Mouse (Mus musculus) cerebellum, adult 9-10 months (tissue): ENCODE data around the gene 2510002D24Rik.
"Not testable (repeated sequence)": the region's sequence is repeated elsewhere in the genome, so short reads cannot be mapped to it uniquely, and the experiment has no call there.

ENCODE experiments used
- DNase-seq: peaks from one replicate; pipeline ENCODE4 v3.0.0; 2022

The 2510002D24Rik gene

DNA sequence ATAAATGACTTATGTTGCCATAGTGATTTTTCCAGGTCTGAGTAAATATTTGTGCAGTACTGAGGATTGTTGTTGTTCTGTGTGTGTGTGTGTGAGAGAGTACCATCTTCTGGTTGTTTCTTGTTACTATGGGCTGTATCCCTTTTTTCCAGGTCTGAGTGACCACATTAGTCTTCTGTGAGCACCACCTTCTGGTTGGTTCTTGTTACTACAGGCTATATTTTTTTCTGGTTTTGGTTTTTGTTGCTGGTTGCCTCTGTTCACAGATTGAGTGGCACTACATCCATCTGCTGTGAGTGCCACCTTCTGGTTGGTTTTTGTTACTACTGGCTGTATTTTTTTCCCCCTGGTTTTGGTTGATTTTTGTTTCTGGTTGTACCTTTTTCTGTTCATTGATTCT is 22.2 kb downstream of the 2510002D24Rik start:
- DNase-seq: peak; percentile 97

DNA sequence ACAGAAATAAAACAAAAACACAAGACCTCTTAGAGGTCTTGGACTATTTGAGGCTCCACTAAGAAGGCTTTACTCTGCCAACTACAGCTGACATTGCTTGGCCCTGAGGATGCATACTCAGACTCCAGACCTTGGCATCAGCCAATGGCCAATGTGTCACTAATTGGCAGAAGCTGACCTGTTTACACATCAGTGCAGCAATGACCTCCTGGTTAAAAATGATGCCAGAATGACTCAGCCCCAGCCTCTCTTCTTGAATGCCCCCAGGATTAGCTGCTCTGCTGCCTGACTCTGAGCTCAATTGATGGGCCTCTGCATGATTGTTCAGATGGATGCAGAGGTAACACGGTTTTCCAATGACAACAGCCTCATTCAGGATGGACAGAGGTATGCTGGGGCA is 23.8 kb downstream of the 2510002D24Rik start:
- DNase-seq: peak; percentile 65

DNA sequence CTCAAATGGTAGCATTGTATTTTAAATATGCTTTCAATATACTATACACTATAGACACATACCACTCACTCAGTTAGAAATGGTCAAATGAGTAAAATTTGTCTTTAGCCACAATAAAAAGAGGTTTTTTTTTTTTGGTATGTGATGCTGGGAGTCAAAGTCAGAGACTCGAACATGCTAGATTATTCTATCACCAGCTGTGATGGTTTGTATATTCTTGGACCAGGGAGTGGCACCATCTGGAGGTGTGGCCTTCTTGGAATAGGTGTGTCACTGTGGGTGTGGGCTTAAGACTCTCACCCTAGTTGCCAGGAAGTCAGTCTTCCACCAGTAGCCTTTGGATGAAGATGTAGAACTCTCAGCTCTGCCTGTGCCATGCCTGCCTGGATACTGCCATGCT is 34.1 kb downstream of the 2510002D24Rik start:
- DNase-seq: not testable (repeated sequence)

DNA sequence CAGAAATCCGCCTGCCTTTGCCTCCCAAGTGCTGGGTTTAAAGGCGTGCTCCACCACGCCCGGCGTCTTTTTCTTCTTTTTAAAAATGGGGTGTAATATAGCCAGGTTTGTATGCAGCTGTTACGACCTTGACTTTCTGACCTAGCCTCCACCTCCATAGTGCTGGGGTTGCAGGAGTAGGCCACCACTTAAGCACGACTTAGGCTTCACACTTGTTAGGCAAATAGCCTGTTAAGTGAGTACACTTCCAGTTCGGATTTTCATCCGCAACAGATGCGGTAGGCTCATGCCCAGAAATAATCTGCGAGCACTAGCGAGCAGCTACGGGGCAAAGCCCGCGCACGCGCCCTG is 39.7 kb downstream of the 2510002D24Rik start:
- no peak for DNase-seq

DNA sequence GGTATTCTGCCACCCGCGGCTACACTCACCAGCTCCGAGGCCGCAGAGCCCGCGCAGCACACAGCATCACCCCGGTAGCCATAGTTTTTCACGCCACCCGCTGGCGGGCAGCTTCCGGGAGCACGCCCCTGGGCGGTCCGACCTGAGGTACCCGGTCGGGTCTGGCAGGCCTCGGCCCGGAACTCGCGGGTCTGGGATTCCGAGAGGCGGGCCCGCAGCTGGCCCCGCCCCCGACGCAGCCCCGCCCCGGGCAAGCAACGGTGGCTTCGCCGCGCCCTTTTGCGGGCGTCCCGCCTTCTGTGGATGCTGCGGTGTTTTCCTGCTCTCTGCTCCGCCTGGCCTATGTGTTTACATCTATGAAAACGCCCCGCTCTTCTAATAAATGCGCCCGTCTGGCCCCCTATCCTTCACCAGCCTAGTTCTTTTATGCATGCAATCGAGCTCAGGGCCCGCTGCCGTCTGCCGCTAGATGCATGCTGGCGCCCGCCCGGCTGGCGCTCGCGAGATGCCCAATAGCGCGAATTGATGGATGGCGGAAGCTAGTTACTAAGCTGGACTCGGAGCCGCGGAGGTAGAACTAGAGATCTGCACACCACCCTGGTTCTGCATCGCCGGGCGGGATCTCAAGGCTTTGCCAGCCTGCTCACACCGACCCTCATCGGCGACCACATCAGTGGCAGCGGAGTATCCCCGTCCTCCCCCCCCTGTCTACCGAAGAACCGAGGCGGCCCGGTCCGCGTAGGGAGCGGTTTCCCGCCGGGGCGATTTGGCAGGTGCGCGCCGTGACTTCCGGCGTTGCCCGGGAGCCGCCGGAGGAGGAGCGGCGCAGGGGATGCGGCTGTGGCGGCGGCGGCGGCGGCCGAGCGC is 40.3 kb downstream of the 2510002D24Rik start, which contains the start of the genes Mrpl40 and Hira:
Gene Mrpl40, minus strand, starts transcription at position 421 of the 867 bp plus-strand sequence.
Gene Hira, plus strand, starts transcription at position 596 of the 867 bp plus-strand sequence.
- DNase-seq: peak; percentile 94

DNA sequence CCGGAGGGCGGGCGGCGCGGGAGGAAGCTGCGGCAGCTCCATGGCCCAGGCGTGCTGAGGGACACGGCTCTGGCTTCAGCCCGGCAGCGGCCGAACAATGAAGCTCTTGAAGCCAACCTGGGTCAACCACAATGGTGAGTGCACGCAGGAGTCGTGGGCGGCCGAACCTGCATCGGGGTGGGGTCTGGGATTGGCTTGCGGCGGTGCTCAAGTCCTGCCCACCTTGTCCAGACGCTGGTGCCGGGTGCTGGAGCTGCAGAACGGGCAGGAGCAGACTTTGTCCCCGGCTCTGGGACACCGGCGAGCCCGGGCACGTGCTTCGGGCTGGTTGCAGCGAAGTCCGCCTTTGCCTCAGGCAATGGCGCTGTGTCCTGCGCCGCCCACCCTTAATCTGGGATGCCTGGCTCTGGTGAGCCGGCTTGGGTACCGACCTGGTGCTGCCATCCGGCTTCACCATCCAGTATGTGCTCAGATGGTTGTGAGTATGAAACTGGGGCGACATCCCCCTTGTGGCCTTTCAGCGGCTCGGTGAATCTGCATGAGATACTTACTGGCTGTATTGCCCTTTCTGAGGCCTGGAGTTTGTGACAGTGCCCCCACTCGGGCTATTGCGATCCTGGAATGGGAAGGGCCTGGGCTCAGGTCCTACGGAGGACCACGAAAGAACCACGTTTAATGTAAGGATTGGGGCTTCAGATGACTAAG is 41.2 kb downstream of the 2510002D24Rik start:
- DNase-seq: peak; percentile 70

DNA sequence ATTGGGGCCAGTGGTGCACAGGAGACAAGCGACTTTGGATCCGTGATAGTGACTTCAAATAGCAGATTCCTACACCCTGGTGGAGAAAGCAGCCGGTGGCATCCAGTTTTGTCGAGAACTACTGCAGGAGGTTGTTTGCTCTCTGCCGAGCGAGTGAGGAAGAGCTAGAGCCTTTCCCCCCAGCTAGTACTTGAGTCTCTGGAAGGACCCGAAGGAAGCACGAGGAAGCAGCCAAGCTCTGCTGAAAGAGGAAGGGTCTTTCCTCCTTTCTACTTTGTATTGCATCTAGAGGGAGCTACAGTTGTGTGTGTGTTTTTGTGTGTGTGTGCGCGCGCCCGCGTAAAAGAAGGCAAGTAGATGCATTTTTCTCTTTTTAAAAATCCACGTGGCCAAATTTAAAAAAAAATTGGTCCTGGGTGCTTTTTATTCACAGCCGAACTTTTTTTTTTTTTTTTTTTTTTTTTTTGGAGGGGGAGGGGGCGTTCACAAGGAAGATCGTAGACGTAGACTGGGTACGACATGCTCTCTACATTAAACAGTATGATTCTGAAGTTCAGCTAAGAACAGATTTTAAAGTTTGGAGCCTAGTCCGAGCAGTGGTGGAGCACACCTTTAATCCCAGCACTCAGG is 41.8 kb downstream of the 2510002D24Rik start:
- peak; percentile 46 for DNase-seq

DNA sequence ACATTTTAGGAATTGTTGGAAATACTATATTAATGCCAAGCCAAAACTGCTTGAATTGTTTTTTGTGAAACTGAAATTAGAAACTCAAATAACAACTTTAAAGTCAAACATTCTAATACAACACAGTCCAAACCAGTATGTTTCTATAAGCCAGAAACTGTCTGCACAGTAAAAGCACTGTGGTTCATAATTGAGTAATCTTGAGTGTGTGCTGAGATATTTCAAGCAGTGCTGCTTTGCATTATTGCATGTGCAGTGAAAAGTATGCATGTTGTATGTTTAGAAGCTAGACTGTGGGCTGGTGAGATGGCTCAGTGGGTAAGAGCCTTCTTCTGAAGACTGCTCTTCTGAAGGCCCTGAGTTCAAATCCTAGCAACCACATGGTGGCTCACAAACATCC is 47.7 kb downstream of the 2510002D24Rik start:
- DNase-seq: no peak
